Mouse (Mus musculus) heart, embryonic 11.5 days (tissue): Measurements from ENCODE around the gene F5. TPM values are rescaled to one million over a fixed set of nuclear protein-coding genes. Genes with fewer than 3 reads are reported as not detected.

Experiments
- ATAC-seq: fragments of 200-750 bp; cut with Nextera tagmentation; replicated peaks from 2 replicates; pipeline ENCODE4 v1.8.0; 2017; ENCODE audit warnings: moderate library complexity; ENCODE audit not compliant: insufficient number of reproducible peaks, low FRiP score, low TSS enrichment
- H3K27ac ChIP-seq: fragments of 300-500 bp; sonication (generic); 2 replicates; pipeline ENCODE4 v1.5.1; 2014; ENCODE audit warnings: mild to moderate bottlenecking, low read depth, low read length
- H3K27me3 ChIP-seq: fragments of 300-500 bp; sonication (generic); 2 replicates; pipeline ENCODE4 v1.6.1; 2014; ENCODE audit warnings: mild to moderate bottlenecking, low read length, mixed read lengths; ENCODE audit not compliant: control insufficient read depth, insufficient read depth
- H3K36me3 ChIP-seq: fragments of 300-500 bp; sonication (generic); 2 replicates; pipeline ENCODE4 v1.6.1; 2014; ENCODE audit warnings: mild to moderate bottlenecking, low read length, moderate library complexity, mixed read lengths; ENCODE audit not compliant: control insufficient read depth, insufficient read depth
- H3K4me1 ChIP-seq: fragments of 300-500 bp; sonication (generic); 2 replicates; pipeline ENCODE4 v1.6.1; 2014; ENCODE audit warnings: low read length; ENCODE audit not compliant: control insufficient read depth, insufficient read depth
- H3K4me2 ChIP-seq: fragments of 300-500 bp; sonication (generic); 2 replicates; pipeline ENCODE4 v1.6.1; 2014; ENCODE audit warnings: mild to moderate bottlenecking, moderate library complexity
- H3K4me3 ChIP-seq: fragments of 300-500 bp; sonication (generic); 2 replicates; pipeline ENCODE4 v1.5.1; 2014; ENCODE audit warnings: low read depth, low read length
- H3K9ac ChIP-seq: fragments of 300-500 bp; sonication (generic); 2 replicates; pipeline ENCODE4 v1.6.1; 2014; ENCODE audit warnings: mild to moderate bottlenecking, low read depth, low read length, moderate library complexity
- H3K9me3 ChIP-seq: fragments of 300-500 bp; sonication (generic); replicated peaks from 2 replicates; pipeline ENCODE4 v1.6.1; 2016; ENCODE audit warnings: low read length; ENCODE audit not compliant: control insufficient read depth
- WGBS: fragments of 180-500 bp; shearing (Covaris S2); extraction: QIAGEN DNeasy Blood & Tissue Kit; methylation state at CpG from one replicate; pipeline ENCODE4 v1.1.7; 2014; ENCODE audit not compliant: insufficient replicate concordance; 5-methylcytosine and 5-hydroxymethylcytosine counted together
- polyA plus RNA-seq: library from polyadenylated mRNA; unstranded; fragments of >200 nt; fragmentation: Nextera tagmentation; extraction: Ambion mirVana; gene quantifications from 2 replicates; pipeline ENCODE4 v1.2.1, GENCODE M21; 2014

F5 gene
- polyA plus RNA-seq, 1 experiment from 2014 or later = 0.70 TPM

GRCm38 (mm10) chr1:164173145-164173544, 21.5 kb downstream of the F5 start:
- WGBS = 71% methylated on average over 4 of the region's 4 CpGs
- Histone ChIP-seq H3K36me3 (no peaks in the 10 kb centered on the region), H3K4me3 (no peak overlapping the region), H3K9ac (no peak overlapping the region), H3K27me3 (no peaks in the 10 kb centered on the region), H3K9me3 (no peaks in the 10 kb centered on the region), H3K4me1 (no peaks in the 10 kb centered on the region), H3K4me2 (no peak overlapping the region), H3K27ac (no peak overlapping the region)
- no peak for ATAC-seq

DNA sequence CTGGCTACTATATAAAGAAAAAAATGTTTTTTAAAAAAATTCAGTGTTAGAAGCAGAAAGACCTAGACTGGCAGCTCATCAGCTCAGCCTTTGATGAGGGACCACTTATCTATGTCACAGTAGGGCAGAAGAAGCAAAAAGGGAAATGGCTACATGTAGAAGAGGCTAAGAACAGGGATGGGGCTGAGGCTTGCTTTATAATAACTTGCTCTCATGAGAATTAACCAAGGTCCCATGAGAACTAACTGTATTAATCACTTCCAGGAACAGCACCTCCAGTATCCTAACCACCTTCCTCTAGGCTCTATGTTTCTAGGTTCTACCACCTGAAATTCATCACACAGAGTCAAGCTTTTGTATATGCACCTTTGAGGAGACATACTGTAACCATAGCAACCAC, 25.2 kb downstream of the F5 start:
- no peak overlapping the region for H3K27ac ChIP-seq
- H3K27me3 ChIP-seq = no peaks in the 10 kb centered on the region
- H3K4me1 ChIP-seq = no peaks in the 10 kb centered on the region
- H3K9ac ChIP-seq = no peak overlapping the region
- ATAC-seq = no peak
- no peaks in the 10 kb centered on the region for H3K9me3 ChIP-seq
- H3K4me2 ChIP-seq = no peak overlapping the region
- no peak overlapping the region for H3K4me3 ChIP-seq
- no peaks in the 10 kb centered on the region for H3K36me3 ChIP-seq

GRCm38 (mm10) chr1:164178429-164178828, 26.8 kb downstream of the F5 start:
- no peak overlapping the region for H3K9ac ChIP-seq
- H3K27me3 ChIP-seq = no peaks in the 10 kb centered on the region
- H3K4me1 ChIP-seq = no peaks in the 10 kb centered on the region
- no peak overlapping the region for H3K4me3 ChIP-seq
- WGBS = 75% methylated on average over 6 of the region's 6 CpGs
- no peak overlapping the region for H3K4me2 ChIP-seq
- no peaks in the 10 kb centered on the region for H3K9me3 ChIP-seq
- no peak overlapping the region for H3K27ac ChIP-seq
- no peaks in the 10 kb centered on the region for H3K36me3 ChIP-seq
- no peak for ATAC-seq

DNA sequence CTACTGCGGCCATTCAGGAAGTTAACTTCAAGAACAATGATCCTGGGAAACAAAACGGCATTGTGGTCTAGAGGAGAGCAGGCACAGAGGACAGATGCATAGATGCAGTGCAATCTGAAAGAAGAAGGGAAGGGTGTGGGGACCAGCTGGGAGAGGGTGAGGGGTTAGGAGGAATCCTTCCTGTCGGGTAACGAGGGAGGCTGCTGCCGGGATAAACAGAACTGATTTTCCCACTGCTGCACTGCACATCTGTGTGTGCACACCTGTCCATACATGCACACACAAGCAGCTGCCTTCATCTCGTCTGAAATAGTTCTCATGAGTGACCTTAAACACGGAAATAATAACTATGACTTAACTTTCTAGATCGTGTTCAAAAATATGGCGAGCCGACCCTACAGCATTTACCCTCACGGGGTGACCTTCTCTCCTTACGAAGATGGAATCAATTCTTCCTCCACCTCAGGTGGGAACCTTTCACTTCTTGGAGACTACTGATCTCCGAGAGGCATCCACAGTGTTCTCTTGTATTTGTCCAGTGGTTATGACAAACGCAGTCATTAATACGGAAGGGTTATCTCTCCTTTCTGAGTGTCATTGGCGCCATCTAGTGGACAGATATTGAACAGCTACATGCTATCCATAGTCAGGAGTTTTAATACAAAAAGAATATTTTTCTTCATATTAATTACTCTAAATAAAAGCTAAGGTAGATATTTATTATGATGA, 32.7 kb downstream of the F5 start:
- no peaks in the 10 kb centered on the region for H3K36me3 ChIP-seq
- H3K4me2 ChIP-seq = peak overlapping the region; percentile 41
- no peaks in the 10 kb centered on the region for H3K4me1 ChIP-seq
- no peak for ATAC-seq
- no peak overlapping the region for H3K9ac ChIP-seq
- H3K4me3 ChIP-seq = 0 out of 2 replicates have a peak overlapping the region, but pooled peaks have one; percentile 10
- H3K27me3 ChIP-seq = no peaks in the 10 kb centered on the region
- H3K27ac ChIP-seq = no peak overlapping the region
- H3K9me3 ChIP-seq = no peaks in the 10 kb centered on the region
- 51% methylated on average over 16 of the region's 16 CpGs for WGBS

GRCm38 (mm10) chr1:164184871-164185223, 33.2 kb downstream of the F5 start:
- Histone ChIP-seq H3K36me3 (no peaks in the 10 kb centered on the region), H3K9ac (no peak overlapping the region), H3K27me3 (no peaks in the 10 kb centered on the region), H3K4me1 (no peaks in the 10 kb centered on the region), H3K9me3 (no peaks in the 10 kb centered on the region), H3K4me2 (no peak overlapping the region), H3K4me3 (no peak overlapping the region), H3K27ac (no peak overlapping the region)
- ATAC-seq = no peak
- WGBS = 33% methylated on average over 8 of the region's 8 CpGs

DNA sequence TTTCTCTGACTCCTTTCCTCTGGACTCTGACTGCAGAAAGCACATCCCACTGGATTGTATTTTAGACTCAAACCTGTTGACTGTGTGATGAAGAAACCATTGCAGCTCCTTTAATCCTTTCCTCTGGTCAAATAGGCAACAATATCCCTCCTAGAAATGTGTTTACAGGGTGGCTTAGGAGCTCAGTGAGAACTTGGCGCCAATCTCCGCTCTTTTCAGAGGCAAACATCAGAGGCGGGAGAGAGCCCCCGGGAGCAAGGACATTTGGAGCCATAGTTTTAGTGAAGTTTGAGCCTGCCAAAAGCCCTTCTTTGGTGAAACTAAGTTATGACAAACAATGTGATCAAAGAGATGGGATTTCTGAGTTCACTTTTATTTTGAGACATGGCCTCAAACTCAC, 33.7 kb downstream of the F5 start:
- Histone ChIP-seq H3K36me3 (no peaks in the 10 kb centered on the region), H3K27ac (no peak overlapping the region), H3K4me2 (no peak overlapping the region), H3K27me3 (no peaks in the 10 kb centered on the region), H3K4me1 (no peaks in the 10 kb centered on the region), H3K9ac (no peak overlapping the region), H3K9me3 (no peaks in the 10 kb centered on the region), H3K4me3 (no peak overlapping the region)
- ATAC-seq = no peak
- WGBS = 77% methylated on average over 4 of the region's 4 CpGs

DNA sequence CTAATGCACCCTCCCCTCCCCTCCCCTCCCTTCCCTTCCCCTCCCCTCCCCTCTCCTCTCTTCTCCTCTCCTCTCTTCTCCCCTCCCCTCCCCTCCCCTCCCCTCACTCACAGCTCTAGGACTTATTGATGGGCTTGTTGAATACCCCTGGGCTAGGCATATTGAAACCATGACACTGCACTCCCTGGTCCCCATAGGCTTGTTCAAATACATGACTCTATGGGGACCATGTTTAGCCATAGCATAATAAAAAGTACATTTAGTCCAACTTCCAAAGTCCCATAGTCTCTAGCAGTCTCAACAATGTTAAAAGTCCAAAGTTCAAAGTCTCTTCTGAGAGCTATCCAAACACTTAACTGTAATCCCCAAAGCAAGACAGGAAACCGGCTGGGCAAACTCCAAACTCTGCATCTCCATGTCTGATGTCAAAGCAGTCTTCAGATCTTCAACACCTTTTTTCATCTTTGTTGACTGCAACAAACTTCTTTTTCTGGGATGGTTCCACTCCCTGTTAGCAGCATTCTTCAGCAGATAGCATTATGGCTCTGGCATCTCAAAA, 35.4 kb downstream of the F5 start:
- H3K36me3 ChIP-seq = no peaks in the 10 kb centered on the region
- H3K9me3 ChIP-seq = no peaks in the 10 kb centered on the region
- no peak overlapping the region for H3K9ac ChIP-seq
- no peaks in the 10 kb centered on the region for H3K4me1 ChIP-seq
- no peak overlapping the region for H3K4me2 ChIP-seq
- ATAC-seq = no peak
- no peaks in the 10 kb centered on the region for H3K27me3 ChIP-seq
- no peak overlapping the region for H3K27ac ChIP-seq
- H3K4me3 ChIP-seq = no peak overlapping the region
- 93% methylated on average over 1 of the region's 1 CpGs for WGBS

DNA sequence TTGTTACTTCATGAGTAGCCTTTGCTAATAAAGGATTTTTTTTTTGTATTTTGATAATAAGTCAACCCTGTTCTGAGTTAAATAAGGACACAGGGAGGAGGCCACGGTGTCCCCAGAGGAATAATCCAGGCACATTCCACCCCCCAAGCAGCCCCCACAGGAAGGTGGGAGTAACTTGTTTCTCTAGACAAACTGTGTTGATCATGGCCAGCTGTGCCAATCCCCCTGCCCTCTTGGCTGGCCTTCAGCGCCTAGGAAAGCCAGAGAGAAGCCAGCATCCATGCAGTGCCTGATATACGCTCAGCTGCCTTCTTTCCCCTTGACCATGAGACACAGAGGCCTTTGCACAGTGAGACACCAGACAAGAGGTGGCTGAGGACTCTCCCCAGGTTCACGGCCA, 47.9 kb downstream of the F5 start:
- Histone ChIP-seq H3K4me2 (no peak overlapping the region), H3K36me3 (no peaks in the 10 kb centered on the region), H3K4me3 (no peak overlapping the region), H3K9me3 (no peaks in the 10 kb centered on the region), H3K27ac (no peak overlapping the region), H3K4me1 (no peaks in the 10 kb centered on the region), H3K9ac (no peak overlapping the region), H3K27me3 (no peaks in the 10 kb centered on the region)
- 82% methylated on average over 4 of the region's 4 CpGs for WGBS
- ATAC-seq = no peak

GRCm38 (mm10) chr1:164208437-164208836, 56.8 kb downstream of the F5 start:
- 80% methylated on average over 2 of the region's 2 CpGs for WGBS
- Histone ChIP-seq H3K4me2 (no peak overlapping the region), H3K4me1 (no peaks in the 10 kb centered on the region), H3K27ac (no peak overlapping the region), H3K9me3 (no peaks in the 10 kb centered on the region), H3K27me3 (no peaks in the 10 kb centered on the region), H3K9ac (no peak overlapping the region), H3K4me3 (no peak overlapping the region), H3K36me3 (no peaks in the 10 kb centered on the region)
- ATAC-seq = no peak
